Mouse (Mus musculus) heart, postnatal 0 days (tissue): ENCODE measurements at regions not wholly inside any gene's neighbourhood (a gene's known extent, or its start where the extent isn't known, plus 50 kb on each side); places are given as distances from the start of the nearest gene placed in this dataset.

ENCODE experiments used
- ATAC-seq: fragments of 200-750 bp; cut with Nextera tagmentation; 2 replicates; pipeline ENCODE4 v1.8.0; 2017; ENCODE audit warnings: low read depth, moderate number of reproducible peaks, moderate library complexity; ENCODE audit not compliant: insufficient read depth
- DNase-seq: peaks from one replicate; pipeline ENCODE4 v3.0.0-alpha.2; 2016; ENCODE audit warnings: low spot score
- H3K27ac ChIP-seq: fragments of 300-500 bp; sonication (generic); 2 replicates; pipeline ENCODE4 v1.5.1; 2014; ENCODE audit warnings: low read depth, mild to moderate bottlenecking
- H3K27me3 ChIP-seq: fragments of 300-500 bp; sonication (generic); 2 replicates; pipeline ENCODE4 v1.6.1; 2014; ENCODE audit warnings: low read length, mixed read lengths; ENCODE audit not compliant: control insufficient read depth, insufficient read depth
- H3K36me3 ChIP-seq: fragments of 300-500 bp; sonication (generic); replicated peaks from 2 replicates; pipeline ENCODE4 v1.6.1; 2014; ENCODE audit warnings: low read length, mixed read lengths; ENCODE audit not compliant: control insufficient read depth, insufficient read depth
- H3K4me1 ChIP-seq: fragments of 300-500 bp; sonication (generic); 2 replicates; pipeline ENCODE4 v1.6.1; 2014; ENCODE audit warnings: antibody characterized with exemption; ENCODE audit not compliant: control insufficient read depth, insufficient read depth
- H3K4me2 ChIP-seq: fragments of 300-500 bp; sonication (generic); 2 replicates; pipeline ENCODE4 v1.6.1; 2014; ENCODE audit warnings: low read depth, mild to moderate bottlenecking, low read length, moderate library complexity
- H3K4me3 ChIP-seq: fragments of 300-500 bp; sonication (generic); 2 replicates; pipeline ENCODE4 v1.5.1; 2014; ENCODE audit warnings: low read depth, low read length
- H3K9ac ChIP-seq: fragments of 300-500 bp; sonication (generic); replicated peaks from 2 replicates; pipeline ENCODE4 v1.6.1; 2014; ENCODE audit warnings: low read depth, low read length, mixed read lengths
- H3K9me3 ChIP-seq: fragments of 300-500 bp; sonication (generic); replicated peaks from 2 replicates; pipeline ENCODE4 v1.6.1; 2016; ENCODE audit warnings: low read length; ENCODE audit not compliant: control insufficient read depth
- CTCF ChIP-seq: IDR thresholded peaks from 2 replicates; pipeline ENCODE4 v1.5.1; 2016; ENCODE audit warnings: antibody characterized with exemption, control low read depth, low read depth
- EP300 ChIP-seq: IDR thresholded peaks from 2 replicates; pipeline ENCODE4 v1.6.1; 2016; ENCODE audit warnings: antibody characterized with exemption, low read depth
- WGBS: fragments of 180-500 bp; shearing (Covaris S2); extraction: QIAGEN DNeasy Blood & Tissue Kit; methylation state at CpG from one replicate; pipeline ENCODE4 v1.1.7; 2014; 5-methylcytosine and 5-hydroxymethylcytosine counted together

DNA sequence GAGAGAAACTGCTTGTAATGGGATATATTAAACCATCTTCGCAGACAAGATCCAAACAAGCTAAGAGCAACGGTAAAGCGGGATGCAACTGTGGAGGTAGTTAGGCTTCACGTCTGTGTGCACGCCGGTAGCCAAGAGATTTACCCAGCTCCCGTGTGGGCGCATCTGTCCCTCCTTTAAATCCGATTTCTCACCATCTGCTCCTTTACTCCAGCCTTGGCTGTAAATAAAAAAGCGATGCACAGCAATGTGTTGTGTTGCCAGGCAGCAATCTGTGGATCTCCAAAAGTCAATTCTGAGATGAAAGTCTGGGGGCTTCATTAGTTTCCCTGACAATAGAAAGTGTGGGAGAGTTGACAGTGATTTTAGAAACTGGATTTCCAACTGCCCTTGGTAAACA is 57.6 kb upstream of the Ralgps2 start:
- H3K4me2 ChIP-seq = no peak overlapping the region
- no peaks in the 10 kb centered on the region; the same call in 1 of the 2 replicates for H3K4me1 ChIP-seq
- 96% methylated on average over 10 of the region's 10 CpGs for WGBS
- no peak overlapping the region for H3K4me3 ChIP-seq
- ATAC-seq = no peak
- no peak overlapping the region for H3K27ac ChIP-seq
- no peak for TF ChIP-seq CTCF
- no peak for TF ChIP-seq EP300
- no peaks in the 10 kb centered on the region for H3K27me3 ChIP-seq
- no peak for DNase-seq
- no peaks in the 10 kb centered on the region for H3K9me3 ChIP-seq
- no peaks in the 10 kb centered on the region for H3K36me3 ChIP-seq
- no peak overlapping the region for H3K9ac ChIP-seq

DNA sequence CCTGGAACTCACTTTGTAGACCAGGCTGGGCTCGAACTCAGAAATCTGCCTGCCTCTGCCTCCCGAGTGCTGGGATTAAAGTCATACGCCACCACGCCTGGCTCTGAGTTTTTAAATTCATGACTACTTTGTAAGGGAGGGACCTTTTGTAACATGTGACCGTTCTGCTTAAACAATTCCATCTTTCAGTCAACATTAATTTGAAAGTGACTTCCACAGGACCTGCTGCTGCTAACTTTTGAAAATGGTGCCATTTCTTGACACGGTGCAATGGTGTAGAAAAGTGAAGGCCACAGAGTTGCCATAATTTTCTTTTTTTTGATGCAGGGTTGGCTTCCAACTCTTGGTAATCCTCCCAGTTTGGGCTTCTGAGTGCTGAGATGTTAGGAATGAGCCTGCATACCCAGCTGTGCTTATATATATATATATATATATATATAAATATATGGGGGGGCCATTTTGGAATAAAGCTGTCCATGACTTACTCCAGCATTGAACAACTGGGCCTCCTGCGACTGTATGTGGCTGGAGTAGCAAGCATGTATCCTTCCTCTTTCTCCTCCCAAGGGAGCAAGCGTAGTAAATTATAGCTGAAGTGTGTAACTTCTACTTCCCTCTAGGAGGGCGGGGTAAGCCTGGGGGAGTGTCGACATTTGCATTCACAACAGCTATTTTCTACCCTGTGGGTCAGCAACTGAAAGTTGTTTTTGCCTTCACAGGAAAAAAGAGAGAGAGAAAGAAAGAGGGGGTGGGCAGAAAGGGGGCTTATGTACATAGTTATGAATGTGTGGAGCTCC is 56.9 kb upstream of the Ralgps2 start:
- WGBS = 81% methylated on average over 10 of the region's 10 CpGs
- ATAC-seq (no peak), DNase-seq (no peak)

DNA sequence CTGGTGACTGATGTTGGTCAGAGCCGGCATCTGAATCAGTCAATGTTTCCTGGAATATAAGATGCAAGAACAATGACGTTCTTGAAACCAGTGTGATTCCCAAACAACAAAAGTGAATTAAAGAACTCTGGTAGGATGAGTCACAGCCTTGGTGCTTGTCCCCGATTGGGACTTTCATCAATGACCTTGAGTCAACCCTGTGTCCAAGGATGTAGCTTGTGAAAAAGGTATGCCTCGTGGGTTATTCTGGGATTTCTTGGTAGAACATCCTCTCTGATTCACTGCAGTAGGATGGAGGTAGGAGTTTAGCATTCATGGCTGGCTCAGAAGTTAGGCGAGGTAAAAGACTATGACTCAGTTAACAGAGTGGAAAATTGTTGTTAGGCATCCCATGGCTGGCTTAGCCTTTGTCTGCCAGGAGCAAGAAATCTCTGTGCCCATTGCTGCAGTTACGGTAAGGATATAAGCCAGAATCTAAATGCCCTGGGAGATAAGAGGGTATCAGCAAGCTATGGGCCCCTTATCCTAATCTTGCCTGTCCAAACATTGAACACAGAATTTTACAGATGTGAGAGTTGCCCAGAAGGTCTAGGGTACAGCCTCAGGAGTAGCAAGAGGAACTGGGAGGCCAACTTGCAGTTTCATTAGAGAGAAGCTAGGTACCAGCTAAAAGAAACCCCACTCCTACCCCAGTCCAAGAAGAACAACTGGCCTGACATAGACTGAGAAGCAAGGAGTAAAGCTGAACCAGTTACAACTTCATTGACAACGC is 55.9 kb upstream of the Ralgps2 start:
- DNase-seq (no peak), ATAC-seq (no peak)
- no peak overlapping the region for H3K9ac ChIP-seq
- TF ChIP-seq CTCF = no peak
- no peak for TF ChIP-seq EP300
- H3K27ac ChIP-seq = no peak overlapping the region
- no peaks in the 10 kb centered on the region for H3K9me3 ChIP-seq
- H3K4me2 ChIP-seq = no peak overlapping the region
- 78% methylated on average over 7 of the region's 7 CpGs for WGBS
- H3K27me3 ChIP-seq = no peaks in the 10 kb centered on the region
- H3K36me3 ChIP-seq = no peaks in the 10 kb centered on the region
- no peak overlapping the region for H3K4me3 ChIP-seq
- H3K4me1 ChIP-seq = no peaks in the 10 kb centered on the region; the same call in 1 of the 2 replicates

More for the DNA sequence above, 56.9 kb upstream of the Ralgps2 start:
- Histone ChIP-seq H3K27me3 (no peaks in the 10 kb centered on the region), H3K36me3 (no peaks in the 10 kb centered on the region), H3K9ac (no peak overlapping the region), H3K4me3 (no peak overlapping the region), H3K4me2 (no peak overlapping the region), H3K4me1 (no peaks in the 10 kb centered on the region; the same call in 1 of the 2 replicates), H3K27ac (no peak overlapping the region), H3K9me3 (no peaks in the 10 kb centered on the region)
- TF ChIP-seq EP300 (no peak), CTCF (no peak)

DNA sequence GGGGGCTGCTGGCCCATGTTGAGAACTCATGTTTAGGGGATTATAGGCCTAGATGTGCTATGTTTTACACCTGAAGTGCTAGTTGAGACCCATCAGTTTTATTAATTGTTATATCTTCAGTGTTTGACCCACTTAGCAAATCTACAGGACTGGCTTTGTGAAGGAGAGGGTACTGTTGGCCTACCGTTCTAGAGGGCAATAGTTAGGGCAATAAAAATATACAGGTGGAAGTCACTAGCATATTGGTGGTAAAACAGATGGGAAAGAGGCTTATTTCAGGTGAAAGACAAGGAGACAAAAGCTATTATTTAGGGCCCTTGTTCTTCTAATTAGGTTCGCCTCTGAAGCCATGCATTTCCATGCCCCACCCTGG is 55.2 kb upstream of the Ralgps2 start:
- WGBS = 86% methylated on average over 2 of the region's 2 CpGs
- TF ChIP-seq CTCF = no peak
- no peak for TF ChIP-seq EP300
- no peaks in the 10 kb centered on the region; the same call in 1 of the 2 replicates for H3K4me1 ChIP-seq
- DNase-seq = no peak
- no peak overlapping the region for H3K9ac ChIP-seq
- no peak overlapping the region for H3K4me2 ChIP-seq
- no peak overlapping the region for H3K4me3 ChIP-seq
- no peak overlapping the region for H3K27ac ChIP-seq
- no peaks in the 10 kb centered on the region for H3K36me3 ChIP-seq
- no peak for ATAC-seq
- no peaks in the 10 kb centered on the region for H3K9me3 ChIP-seq
- H3K27me3 ChIP-seq = no peaks in the 10 kb centered on the region

DNA sequence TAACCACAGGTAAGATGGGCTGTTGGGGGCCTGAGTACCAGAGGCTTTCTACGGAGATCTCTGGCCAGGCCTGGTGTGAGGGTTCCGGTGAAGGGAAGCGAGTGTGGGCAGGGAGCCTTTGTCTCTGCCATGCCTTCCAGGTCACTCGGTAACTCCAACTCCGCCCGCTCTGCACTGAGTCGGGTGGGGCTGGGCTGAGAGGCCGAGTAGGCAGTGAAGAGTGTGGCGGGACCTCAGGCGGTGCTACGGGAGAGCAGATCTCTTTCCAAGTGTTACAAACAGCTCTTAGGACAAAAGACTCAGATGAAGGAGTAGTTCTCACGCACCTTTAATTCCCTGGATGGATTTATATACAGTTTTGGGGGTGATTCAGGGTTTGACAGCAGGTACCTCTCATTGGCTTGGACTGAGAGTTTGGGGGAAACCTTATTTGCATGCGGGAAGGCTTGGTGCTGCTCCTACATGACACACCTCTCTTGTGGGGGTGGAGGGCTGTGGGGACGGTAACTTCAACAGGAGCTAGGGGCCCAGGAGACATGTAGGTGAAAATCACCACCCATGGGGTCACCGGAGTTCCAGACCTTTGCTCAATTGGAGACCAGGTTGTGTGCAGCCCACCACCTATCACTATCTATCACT is 54.7 kb upstream of the Ralgps2 start:
- H3K4me2 ChIP-seq = no peak overlapping the region
- no peak overlapping the region for H3K27ac ChIP-seq
- WGBS = 71% methylated on average over 15 of the region's 15 CpGs
- no peak for DNase-seq
- H3K27me3 ChIP-seq = no peaks in the 10 kb centered on the region
- ATAC-seq = no peak
- TF ChIP-seq CTCF = no peak
- no peak for TF ChIP-seq EP300
- H3K4me1 ChIP-seq = no peaks in the 10 kb centered on the region; the same call in 1 of the 2 replicates
- H3K9me3 ChIP-seq = no peaks in the 10 kb centered on the region
- H3K36me3 ChIP-seq = no peaks in the 10 kb centered on the region
- no peak overlapping the region for H3K4me3 ChIP-seq
- no peak overlapping the region for H3K9ac ChIP-seq
